Mouse (Mus musculus) E14TG2a.4 (cell line): ENCODE results near the gene Gm6803.
"Not testable (repeated sequence)": the region's sequence is repeated elsewhere in the genome, so short reads cannot be mapped to it uniquely, and the experiment has no call there.

ENCODE experiments used
- CTCF ChIP-seq: conservative IDR thresholded peaks from 2 replicates; pipeline ENCODE4 v1.5.1; 2014; ENCODE audit warnings: low read length
- NANOG ChIP-seq: IDR thresholded peaks from 2 replicates; pipeline ENCODE4 v1.6.1; 2014; ENCODE audit warnings: borderline replicate concordance, low read length, mixed read lengths
- POU5F1 ChIP-seq: IDR thresholded peaks from 2 replicates; pipeline ENCODE4 v1.6.1; 2014; ENCODE audit warnings: low read length, borderline replicate concordance

GRCm38 (mm10) chr12:88039062-88039461 is 20.5 kb upstream of the Gm6803 start:
- TF ChIP-seq CTCF, NANOG, POU5F1: not testable (repeated sequence)
